In genomic region chr10:99253412-99253811, GRCm38 (mm10) we compare ENCODE assay signal across 20 mouse cellular contexts.
"Had no signal": no experiment of that assay in that cellular context is flagged by ENCODE, and none has a peak within 500 bp of the region (broad histone marks: within the 10 kb centered on the region; RNA-seq: fewer than 3 reads in every experiment).

No protein-coding gene starts in this region.

- H3K4me3 ChIP-seq: midbrain, embryonic 10.5 days; midbrain, embryonic 12.5 days; myocyte; neural tube, embryonic 13.5 days; neural tube, embryonic 15.5 days; stomach, embryonic 15.5 days had no signal

- H3K27me3 ChIP-seq: midbrain, embryonic 12.5 days; neural tube, embryonic 13.5 days; neural tube, embryonic 15.5 days; stomach, embryonic 15.5 days had no signal

- H3K9me3 ChIP-seq: midbrain, embryonic 10.5 days; midbrain, embryonic 12.5 days; neural tube, embryonic 13.5 days; neural tube, embryonic 15.5 days; stomach, embryonic 15.5 days had no signal

- ATAC-seq: midbrain, embryonic 16.5 days had no signal

- H3K36me3 ChIP-seq: midbrain, embryonic 10.5 days; midbrain, embryonic 12.5 days; neural tube, embryonic 13.5 days; neural tube, embryonic 15.5 days; stomach, embryonic 15.5 days had no signal

- H3K27ac ChIP-seq: midbrain, embryonic 10.5 days; midbrain, embryonic 12.5 days; neural tube, embryonic 13.5 days; neural tube, embryonic 15.5 days; stomach, embryonic 15.5 days; stomach, postnatal 0 days had no signal

- H3K9ac ChIP-seq: lung, embryonic 14.5 days; midbrain, embryonic 12.5 days; neural tube, embryonic 13.5 days; neural tube, embryonic 15.5 days; stomach, embryonic 15.5 days had no signal

- H3K4me2 ChIP-seq: lung, embryonic 14.5 days; midbrain, embryonic 12.5 days; neural tube, embryonic 13.5 days; neural tube, embryonic 15.5 days; stomach, embryonic 15.5 days had no signal

- DNase-seq: lung, adult 18-20 months; lung, embryonic 14.5 days; lung, postnatal 10 days; lung, postnatal 4 days; midbrain, embryonic 14.5 days; retina, postnatal 1 day; right cerebral cortex, adult 18-20 months; right cerebral cortex, postnatal 25 days; right cerebral cortex, postnatal 4 days; thymus, adult 2 months; thymus, postnatal 25 days; thymus, postnatal 4 days had no signal

- H3K4me1 ChIP-seq: midbrain, embryonic 10.5 days; midbrain, embryonic 12.5 days; neural tube, embryonic 13.5 days; neural tube, embryonic 15.5 days; stomach, embryonic 15.5 days had no signal
